Mouse (Mus musculus): Measurements from ENCODE around the gene Unc119b. TPM values are rescaled to one million over a fixed set of nuclear protein-coding genes. Genes with fewer than 3 reads are reported as not detected.
A peak's percentile ranks its signal among the peaks of the same experiment; 100 is the strongest.
"Not testable (repeated sequence)": the region's sequence is repeated elsewhere in the genome, so short reads cannot be mapped to it uniquely, and the experiment has no call there.

The Unc119b gene
- polyA plus RNA-seq, 1 experiment from 2014 or later: 54.8 TPM

DNA sequence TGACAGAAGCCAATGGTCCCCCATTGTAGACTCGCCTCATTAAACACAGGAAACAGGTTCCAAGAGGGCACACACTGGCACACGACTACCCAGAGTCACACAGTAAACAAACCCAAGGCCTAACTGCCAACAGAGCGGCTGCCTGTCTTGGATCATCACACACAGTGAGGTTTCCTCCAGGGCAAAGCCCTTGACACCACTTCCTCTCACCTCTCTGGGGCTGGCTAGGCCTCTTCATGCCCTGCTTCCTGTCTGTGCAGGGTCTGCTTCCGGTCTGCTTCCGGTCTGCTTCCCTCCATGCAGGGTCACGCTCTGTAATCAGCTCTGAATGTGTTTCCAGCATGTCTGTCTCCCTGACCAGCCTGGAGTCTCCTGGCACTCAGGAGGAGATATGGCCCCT lies 32.6 kb upstream of the Unc119b start:
- H3K27ac ChIP-seq (ENCODE audit: low read length): peak overlapping the region; percentile 85

DNA sequence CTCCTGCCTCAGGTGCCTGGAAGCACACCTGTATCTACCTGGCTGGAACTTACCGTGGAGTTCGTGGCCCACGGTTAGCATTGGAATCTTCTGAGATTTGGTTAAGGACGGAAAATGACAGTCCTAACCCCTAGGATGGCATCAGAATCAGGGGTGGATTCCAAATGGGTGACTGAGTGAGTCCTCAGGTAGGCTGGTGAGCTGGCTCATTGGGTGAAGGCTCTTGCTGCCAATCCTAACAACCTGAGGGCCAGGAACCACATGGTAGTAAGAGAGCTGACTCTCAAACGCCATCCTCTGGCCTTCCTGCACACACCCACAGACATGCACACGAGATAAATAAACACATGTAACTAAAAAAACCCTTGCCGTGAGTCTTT lies 32.0 kb upstream of the Unc119b start:
- Histone ChIP-seq H3K36me3 (ENCODE audit: insufficient read depth, low read length) (no peaks in the 10 kb centered on the region), H3K9me3 (ENCODE audit: low read length) (no peaks in the 10 kb centered on the region), H3K27ac (ENCODE audit: low read length) (peak overlapping the region; percentile 85), H3K4me2 (replicated peaks; ENCODE audit: low read depth, low read length) (no peak overlapping the region), H3K27me3 (ENCODE audit: insufficient read depth, low read length) (no peaks in the 10 kb centered on the region), H3K9ac (replicated peaks; ENCODE audit: low read length) (peak overlapping the region; percentile 31; the same call in 1 of the 2 replicates), H3K4me3 (ENCODE audit: low read length) (no peak overlapping the region), H3K4me1 (ENCODE audit: insufficient read depth, low read length) (peaks cover 31% of the 10 kb centered on the region)
- WGBS: 69% methylated on average over 7 of the region's 7 CpGs
- no peak for ATAC-seq (ENCODE audit: low FRiP score, low TSS enrichment)

More for the DNA sequence above, 32.6 kb upstream of the Unc119b start:
- Histone ChIP-seq H3K4me2 (replicated peaks; ENCODE audit: low read depth, low read length) (no peak overlapping the region), H3K4me3 (ENCODE audit: low read length) (no peak overlapping the region), H3K27me3 (ENCODE audit: insufficient read depth, low read length) (no peaks in the 10 kb centered on the region), H3K36me3 (ENCODE audit: insufficient read depth, low read length) (no peaks in the 10 kb centered on the region), H3K9me3 (ENCODE audit: low read length) (no peaks in the 10 kb centered on the region), H3K9ac (replicated peaks; ENCODE audit: low read length) (no peak overlapping the region), H3K4me1 (ENCODE audit: insufficient read depth, low read length) (peaks cover 31% of the 10 kb centered on the region)
- 34% methylated on average over 6 of the region's 6 CpGs for WGBS
- ATAC-seq (ENCODE audit: low FRiP score, low TSS enrichment): peak; percentile 27

DNA sequence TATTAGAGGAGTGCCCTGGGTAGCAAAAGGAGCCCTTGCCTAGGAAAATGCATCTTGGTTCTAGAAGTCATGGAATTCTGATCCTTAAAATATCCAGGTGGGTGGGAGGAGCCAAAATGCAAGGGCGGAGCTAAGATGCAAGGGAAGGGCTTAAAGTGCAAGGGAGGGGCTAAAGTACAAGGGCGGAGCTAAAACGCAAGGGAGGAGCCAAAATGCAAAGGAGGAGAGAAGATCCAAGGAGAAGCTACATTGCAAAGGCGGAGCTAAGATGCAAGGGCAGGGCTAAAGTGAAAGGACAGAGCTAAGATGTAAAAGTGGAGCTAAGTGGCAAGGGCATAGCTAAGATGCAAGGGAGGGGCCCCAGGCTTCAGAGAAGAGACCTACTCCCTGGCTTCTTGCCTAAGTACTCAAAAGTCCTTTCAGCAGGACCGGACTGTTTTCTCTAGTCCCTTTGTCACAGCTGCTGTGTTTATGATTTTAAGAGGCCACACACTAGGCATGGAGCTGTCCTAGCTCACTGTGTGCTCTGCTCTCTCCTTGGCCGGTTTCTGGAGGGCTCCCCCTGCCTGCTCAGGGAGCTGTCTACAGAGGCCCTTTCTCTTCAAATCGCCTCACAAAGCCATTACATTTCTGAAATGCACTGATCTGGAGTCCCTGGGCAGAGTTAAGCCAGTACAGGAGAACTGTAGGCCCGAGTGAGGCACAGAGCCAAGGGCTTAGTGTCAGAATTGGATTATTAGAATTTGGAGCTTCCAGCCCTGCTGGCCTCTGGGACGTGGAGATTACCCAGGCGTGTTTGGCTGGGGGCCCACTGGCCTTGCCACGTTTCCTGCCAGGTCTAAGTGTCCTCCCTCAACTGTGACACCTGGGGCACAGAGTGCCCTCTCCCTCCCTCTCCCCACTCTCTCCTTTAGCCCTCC lies 31.4 kb upstream of the Unc119b start:
- H3K9ac ChIP-seq (replicated peaks; ENCODE audit: low read length): peak overlapping the region; percentile 31
- WGBS: 46% methylated on average over 11 of the region's 11 CpGs
- peak; percentile 32 for ATAC-seq (ENCODE audit: low FRiP score, low TSS enrichment)

DNA sequence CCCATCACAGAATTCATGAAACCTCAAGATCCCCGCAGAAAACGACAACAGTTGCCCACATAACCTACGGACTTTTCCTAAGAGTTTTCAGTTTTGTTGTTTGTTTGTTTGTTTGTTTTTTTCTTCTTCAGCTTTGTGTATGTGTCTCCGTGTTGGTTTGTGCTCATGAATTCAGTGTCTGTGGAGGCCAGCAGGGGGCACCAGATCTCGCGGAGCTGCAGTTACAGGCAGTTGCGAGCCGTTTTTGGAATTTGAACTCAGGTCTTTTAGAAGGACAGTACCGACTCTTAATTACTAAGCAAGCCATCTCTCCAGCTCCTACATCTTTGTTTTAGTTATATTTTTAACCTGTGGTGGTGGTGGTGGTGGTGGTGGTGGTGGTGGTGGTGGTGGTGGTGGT lies 30.6 kb upstream of the Unc119b start:
- no peak for ATAC-seq (ENCODE audit: low FRiP score, low TSS enrichment)
- Histone ChIP-seq H3K4me1 (ENCODE audit: insufficient read depth, low read length) (peaks cover 43% of the 10 kb centered on the region), H3K4me3 (ENCODE audit: low read length) (no peak overlapping the region), H3K9me3 (ENCODE audit: low read length) (no peaks in the 10 kb centered on the region), H3K27ac (ENCODE audit: low read length) (no peak overlapping the region), H3K36me3 (ENCODE audit: insufficient read depth, low read length) (no peaks in the 10 kb centered on the region), H3K9ac (replicated peaks; ENCODE audit: low read length) (no peak overlapping the region), H3K4me2 (replicated peaks; ENCODE audit: low read depth, low read length) (no peak overlapping the region), H3K27me3 (ENCODE audit: insufficient read depth, low read length) (no peaks in the 10 kb centered on the region)
- WGBS: 66% methylated on average over 9 of the region's 9 CpGs

More for the DNA sequence above, 31.4 kb upstream of the Unc119b start:
- Histone ChIP-seq H3K4me2 (replicated peaks; ENCODE audit: low read depth, low read length) (no peak overlapping the region), H3K27ac (ENCODE audit: low read length) (peak overlapping the region; percentile 85), H3K9me3 (ENCODE audit: low read length) (no peaks in the 10 kb centered on the region), H3K36me3 (ENCODE audit: insufficient read depth, low read length) (no peaks in the 10 kb centered on the region), H3K4me1 (ENCODE audit: insufficient read depth, low read length) (peaks cover 35% of the 10 kb centered on the region), H3K27me3 (ENCODE audit: insufficient read depth, low read length) (no peaks in the 10 kb centered on the region), H3K4me3 (ENCODE audit: low read length) (no peak overlapping the region)

DNA sequence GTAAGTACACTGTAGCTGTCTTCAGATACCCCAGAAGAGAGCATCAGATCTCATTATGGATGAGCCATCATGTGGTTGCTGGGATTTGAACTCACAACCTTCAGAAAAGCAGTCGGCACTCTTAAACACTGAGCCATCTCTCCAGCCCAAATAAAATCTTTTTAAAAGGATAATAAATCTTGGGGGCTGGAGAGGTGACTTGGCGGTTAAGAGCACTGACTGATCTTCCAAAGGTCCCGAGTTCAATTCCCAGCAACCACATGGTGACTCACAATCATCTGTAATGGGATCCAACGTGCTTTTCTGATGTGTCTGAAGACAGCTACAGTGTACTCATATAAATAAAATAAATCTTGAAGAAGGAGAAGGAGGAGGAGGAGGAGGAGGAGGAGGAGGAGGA lies 29.7 kb upstream of the Unc119b start:
- H3K36me3 ChIP-seq (ENCODE audit: insufficient read depth, low read length); H3K4me3 ChIP-seq (ENCODE audit: low read length); H3K27me3 ChIP-seq (ENCODE audit: insufficient read depth, low read length); H3K4me2 ChIP-seq (replicated peaks; ENCODE audit: low read depth, low read length); H3K9me3 ChIP-seq (ENCODE audit: low read length); H3K27ac ChIP-seq (ENCODE audit: low read length); ATAC-seq (ENCODE audit: low FRiP score, low TSS enrichment); H3K9ac ChIP-seq (replicated peaks; ENCODE audit: low read length): not testable (repeated sequence)
- 63% methylated on average over 4 of the region's 4 CpGs for WGBS
- H3K4me1 ChIP-seq (ENCODE audit: insufficient read depth, low read length): peaks cover 47% of the 10 kb centered on the region

DNA sequence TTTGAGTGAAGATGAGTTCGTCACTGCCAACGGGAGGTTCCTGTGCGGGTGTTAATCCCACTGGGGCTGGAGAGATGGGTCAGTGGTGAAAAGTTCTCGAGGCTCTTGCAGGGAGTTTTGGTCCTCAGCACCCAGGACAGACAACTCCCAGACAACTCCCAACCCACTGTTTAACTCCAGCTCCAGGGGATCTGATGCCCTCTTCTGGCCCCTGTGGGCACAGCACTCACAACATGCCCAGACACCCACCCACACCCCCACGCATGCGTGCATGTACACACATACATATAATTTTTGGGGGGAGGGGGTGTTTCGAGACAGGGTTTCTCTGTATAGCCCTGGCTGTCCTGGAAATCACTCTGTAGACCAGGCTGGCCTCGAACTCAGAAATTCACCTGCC lies 28.8 kb upstream of the Unc119b start:
- Histone ChIP-seq H3K27ac (ENCODE audit: low read length) (no peak overlapping the region), H3K4me3 (ENCODE audit: low read length) (no peak overlapping the region), H3K9me3 (ENCODE audit: low read length) (no peaks in the 10 kb centered on the region), H3K27me3 (ENCODE audit: insufficient read depth, low read length) (no peaks in the 10 kb centered on the region), H3K36me3 (ENCODE audit: insufficient read depth, low read length) (no peaks in the 10 kb centered on the region), H3K4me1 (ENCODE audit: insufficient read depth, low read length) (peaks cover 46% of the 10 kb centered on the region), H3K4me2 (replicated peaks; ENCODE audit: low read depth, low read length) (peak overlapping the region; percentile 36), H3K9ac (replicated peaks; ENCODE audit: low read length) (no peak overlapping the region)
- ATAC-seq (ENCODE audit: low FRiP score, low TSS enrichment): no peak
- 45% methylated on average over 8 of the region's 8 CpGs for WGBS

DNA sequence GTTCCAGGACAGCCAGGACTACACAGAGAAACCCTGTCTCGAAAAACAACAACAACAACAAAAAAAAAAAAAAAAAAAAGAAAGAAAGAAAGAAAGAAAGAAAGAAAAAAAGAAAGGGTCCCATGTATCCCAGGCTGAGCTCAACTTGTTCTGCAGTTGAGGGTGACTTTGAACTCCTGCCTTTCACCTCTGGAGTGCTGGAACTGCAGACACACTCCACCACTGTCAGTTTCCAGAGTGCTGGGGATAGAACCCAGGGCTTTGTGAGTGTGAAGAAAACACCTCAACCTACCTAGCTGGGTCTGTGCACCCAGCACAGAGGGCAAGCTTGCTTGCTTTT lies 27.1 kb upstream of the Unc119b start:
- no CpG with 5 or more reads among the region's 1 CpGs for WGBS
- not testable (repeated sequence) for H3K4me2 ChIP-seq (replicated peaks; ENCODE audit: low read depth, low read length); H3K9ac ChIP-seq (replicated peaks; ENCODE audit: low read length); H3K27ac ChIP-seq (ENCODE audit: low read length); H3K4me3 ChIP-seq (ENCODE audit: low read length); H3K9me3 ChIP-seq (ENCODE audit: low read length); H3K27me3 ChIP-seq (ENCODE audit: insufficient read depth, low read length); H3K36me3 ChIP-seq (ENCODE audit: insufficient read depth, low read length); ATAC-seq (ENCODE audit: low FRiP score, low TSS enrichment)
- H3K4me1 ChIP-seq (ENCODE audit: insufficient read depth, low read length): peaks cover 30% of the 10 kb centered on the region

DNA sequence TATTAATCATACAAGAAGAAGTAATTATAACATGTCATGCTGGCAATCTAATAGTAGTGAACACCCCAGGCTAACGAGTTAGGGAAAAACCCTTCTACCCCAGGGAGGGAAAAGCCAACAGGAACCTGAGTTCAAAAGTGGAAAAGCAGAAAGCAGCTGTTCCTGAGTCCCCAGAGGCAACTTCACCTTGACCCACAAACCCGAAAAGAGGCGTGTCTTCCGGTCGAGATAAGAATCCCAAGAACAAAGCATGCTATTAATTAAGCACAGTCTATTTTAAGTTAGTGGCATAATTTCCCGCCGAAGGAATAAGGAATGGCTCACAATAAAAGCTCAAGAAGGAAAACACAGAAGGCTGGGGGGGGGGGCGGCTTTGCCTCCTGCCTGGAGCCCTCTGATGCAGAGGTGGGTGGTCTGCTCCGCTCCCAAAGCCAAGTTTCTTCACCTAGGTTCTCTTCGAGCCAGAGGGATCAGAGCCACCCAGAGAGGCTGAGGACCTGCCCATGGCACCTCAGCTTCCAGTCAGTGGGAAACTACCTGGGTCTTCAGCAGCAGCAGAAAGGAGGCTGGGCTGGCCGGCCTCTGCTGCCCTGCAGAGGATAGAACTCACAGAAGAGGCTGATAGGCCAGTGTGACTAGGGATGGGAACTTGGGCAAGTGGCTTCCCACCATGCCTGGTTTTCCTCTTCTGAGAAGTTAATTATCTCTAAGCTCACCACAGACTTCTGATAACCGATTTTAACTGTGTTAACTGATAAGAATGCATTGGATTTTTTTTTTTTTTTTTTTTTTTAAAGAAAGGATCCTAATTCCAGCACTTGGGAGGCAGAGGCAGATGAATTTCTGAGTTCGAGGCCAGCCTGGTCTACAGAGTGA lies 26.5 kb upstream of the Unc119b start:
- WGBS: 35% methylated on average over 13 of the region's 13 CpGs
- ATAC-seq (ENCODE audit: low FRiP score, low TSS enrichment): no peak
- Histone ChIP-seq H3K4me3 (ENCODE audit: low read length) (no peak overlapping the region), H3K9ac (replicated peaks; ENCODE audit: low read length) (peak overlapping the region; percentile 22), H3K27ac (ENCODE audit: low read length) (peak overlapping the region; percentile 79), H3K4me2 (replicated peaks; ENCODE audit: low read depth, low read length) (0 out of 2 replicates have a peak overlapping the region, but pooled peaks have one; percentile 1), H3K9me3 (ENCODE audit: low read length) (no peaks in the 10 kb centered on the region), H3K4me1 (ENCODE audit: insufficient read depth, low read length) (peaks cover 29% of the 10 kb centered on the region), H3K36me3 (ENCODE audit: insufficient read depth, low read length) (no peaks in the 10 kb centered on the region), H3K27me3 (ENCODE audit: insufficient read depth, low read length) (no peaks in the 10 kb centered on the region)

DNA sequence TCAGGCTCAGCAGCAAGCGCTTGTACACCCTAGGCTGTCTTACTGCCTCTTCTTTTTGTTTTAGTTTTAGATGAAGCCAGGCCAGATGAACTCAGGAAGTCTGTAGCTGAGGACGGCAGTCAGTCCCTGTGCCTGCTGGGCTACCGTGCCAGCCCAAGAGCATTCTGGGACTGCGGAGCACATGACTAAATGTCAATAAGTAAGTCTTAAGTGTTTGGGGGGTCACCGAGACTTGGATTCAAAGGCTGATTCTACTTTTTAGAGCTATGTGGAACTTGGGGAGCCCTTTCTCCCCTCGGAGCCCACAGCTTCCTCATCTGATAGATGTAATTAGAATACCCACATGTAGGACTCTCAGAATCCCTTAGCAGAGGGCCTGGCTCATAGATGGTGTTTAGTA lies 25.9 kb upstream of the Unc119b start:
- Histone ChIP-seq H3K4me1 (ENCODE audit: insufficient read depth, low read length) (peaks cover 34% of the 10 kb centered on the region), H3K4me2 (replicated peaks; ENCODE audit: low read depth, low read length) (0 out of 2 replicates have a peak overlapping the region, but pooled peaks have one; percentile 1), H3K36me3 (ENCODE audit: insufficient read depth, low read length) (no peaks in the 10 kb centered on the region), H3K27ac (ENCODE audit: low read length) (peak overlapping the region; percentile 23), H3K4me3 (ENCODE audit: low read length) (no peak overlapping the region), H3K27me3 (ENCODE audit: insufficient read depth, low read length) (no peaks in the 10 kb centered on the region), H3K9ac (replicated peaks; ENCODE audit: low read length) (peak overlapping the region; percentile 22; the same call in 1 of the 2 replicates), H3K9me3 (ENCODE audit: low read length) (no peaks in the 10 kb centered on the region)
- no peak for ATAC-seq (ENCODE audit: low FRiP score, low TSS enrichment)
- 54% methylated on average over 6 of the region's 6 CpGs for WGBS
